Mouse (Mus musculus) right cerebral cortex, postnatal 25 days (tissue): ENCODE results near the gene Spred2.
"Not testable (repeated sequence)": the region's sequence is repeated elsewhere in the genome, so short reads cannot be mapped to it uniquely, and the experiment has no call there.

ENCODE experiments used
- DNase-seq: peaks from one replicate; pipeline ENCODE4 v3.0.0; 2022

Gene Spred2

GRCm38 (mm10) chr11:20027719-20028118 is 103.5 kb downstream of the Spred2 start:
- DNase-seq, result no peak

GRCm38 (mm10) chr11:20028396-20028795 is 104.2 kb downstream of the Spred2 start:
- DNase-seq, result no peak

GRCm38 (mm10) chr11:20029014-20029413 is 104.8 kb downstream of the Spred2 start:
- DNase-seq, result no peak

- DNase-seq, result not testable (repeated sequence)
Measured at GRCm38 (mm10) chr11:20030973-20031372, 106.8 kb downstream of the Spred2 start.

- no peak for DNase-seq
Measured at GRCm38 (mm10) chr11:20031536-20031935, 107.4 kb downstream of the Spred2 start.

- DNase-seq, result no peak
Measured at GRCm38 (mm10) chr11:20033541-20034160, 109.5 kb downstream of the Spred2 start.

- no peak for DNase-seq
Measured at GRCm38 (mm10) chr11:20034337-20034947, 110.3 kb downstream of the Spred2 start.

- DNase-seq, result peak; percentile 64
Measured at GRCm38 (mm10) chr11:20035343-20035928, 111.3 kb downstream of the Spred2 start.

GRCm38 (mm10) chr11:20035972-20036371 is 111.8 kb downstream of the Spred2 start:
- peak; percentile 43 for DNase-seq

GRCm38 (mm10) chr11:20037739-20038138 is 113.6 kb downstream of the Spred2 start:
- no peak for DNase-seq

GRCm38 (mm10) chr11:20038723-20039122 is 114.5 kb downstream of the Spred2 start:
- DNase-seq, result peak; percentile 72

- no peak for DNase-seq
Measured at GRCm38 (mm10) chr11:20041164-20041920, 117.2 kb downstream of the Spred2 start.

GRCm38 (mm10) chr11:20042106-20042505 is 117.9 kb downstream of the Spred2 start:
- DNase-seq, result peak; percentile 45

GRCm38 (mm10) chr11:20043256-20043655 is 119.1 kb downstream of the Spred2 start:
- DNase-seq, result peak; percentile 38

- DNase-seq, result no peak
Measured at GRCm38 (mm10) chr11:20045586-20045985, 121.4 kb downstream of the Spred2 start.

- DNase-seq, result no peak
Measured at GRCm38 (mm10) chr11:20052814-20053536, 128.8 kb downstream of the Spred2 start.

- no peak for DNase-seq
Measured at GRCm38 (mm10) chr11:20053951-20054350, 129.8 kb downstream of the Spred2 start.

- DNase-seq, result no peak
Measured at GRCm38 (mm10) chr11:20054617-20055016, 130.4 kb downstream of the Spred2 start.

- DNase-seq, result no peak
Measured at GRCm38 (mm10) chr11:20056168-20056567, 132.0 kb downstream of the Spred2 start.

GRCm38 (mm10) chr11:20057429-20057828 is 133.3 kb downstream of the Spred2 start:
- no peak for DNase-seq

GRCm38 (mm10) chr11:20059736-20060135 is 135.6 kb downstream of the Spred2 start:
- DNase-seq, result no peak

GRCm38 (mm10) chr11:20062801-20063200 is 138.6 kb downstream of the Spred2 start:
- not testable (repeated sequence) for DNase-seq

GRCm38 (mm10) chr11:20064086-20064485 is 139.9 kb downstream of the Spred2 start:
- not testable (repeated sequence) for DNase-seq
